Mouse (Mus musculus): ENCODE results near the gene Vps18. TPM values are rescaled to one million over a fixed set of nuclear protein-coding genes. Genes with fewer than 3 reads are reported as not detected.

Gene Vps18
- 20.2 TPM for polyA plus RNA-seq (2017; shearing (Covaris generic))

GRCm38 (mm10) chr2:119288270-119288882 lies at the start of gene Vps18:
TSS of gene Vps18 (plus strand) at chr2:119288740.

GRCm38 (mm10) chr2:119270643-119271331 lies 17.8 kb upstream of the Vps18 start, which contains the start of gene Rhov:
TSS of gene Rhov (minus strand) at chr2:119271272.

GRCm38 (mm10) chr2:119325568-119326143 lies 37.1 kb downstream of the Vps18 start, which contains the start of gene Dll4:
TSS of gene Dll4 (plus strand) at chr2:119325784.

Other genes with a start within 250 kb of the Vps18 start
- gene Knl1, start 241.6 kb upstream of the Vps18 start, polyA plus RNA-seq (2017; shearing (Covaris generic)), result 2.3 TPM
- 6.8 TPM for gene Rad51, start 175.9 kb upstream of the Vps18 start, polyA plus RNA-seq (2017; shearing (Covaris generic))
- 30.7 TPM for gene Rmdn3, start 131.7 kb upstream of the Vps18 start, polyA plus RNA-seq (2017; shearing (Covaris generic))
- gene Gchfr, start 121.0 kb upstream of the Vps18 start, polyA plus RNA-seq (2017; shearing (Covaris generic)), result not detected
- gene Gm14137, start 114.2 kb upstream of the Vps18 start, polyA plus RNA-seq (2017; shearing (Covaris generic)), result 1.1 TPM
- gene Zfyve19, start 80.1 kb upstream of the Vps18 start, polyA plus RNA-seq (2017; shearing (Covaris generic)), result 57.0 TPM
- 24.1 TPM for gene Dnajc17, start 79.9 kb upstream of the Vps18 start, polyA plus RNA-seq (2017; shearing (Covaris generic))
- not detected for gene Ppp1r14d, start 58.8 kb upstream of the Vps18 start, polyA plus RNA-seq (2017; shearing (Covaris generic))
- not detected for gene Spint1, start 51.4 kb upstream of the Vps18 start, polyA plus RNA-seq (2017; shearing (Covaris generic))
- gene Rhov, start 17.5 kb upstream of the Vps18 start, polyA plus RNA-seq (2017; shearing (Covaris generic)), result 0.21 TPM
- not detected for gene Dll4, start 37.0 kb downstream of the Vps18 start, polyA plus RNA-seq (2017; shearing (Covaris generic))
- 0.16 TPM for gene Chac1, start 62.5 kb downstream of the Vps18 start, polyA plus RNA-seq (2017; shearing (Covaris generic))
- gene Ino80, start 188.9 kb downstream of the Vps18 start, polyA plus RNA-seq (2017; shearing (Covaris generic)), result 6.3 TPM

Data from CD4-positive, CD25-positive, alpha-beta regulatory T cell, adult 9 weeks (primary cell).